Mouse (Mus musculus): ENCODE data around the gene Gm11168.
A peak's percentile ranks its signal among the peaks of the same experiment; 100 is the strongest.
"Not testable (repeated sequence)": the region's sequence is repeated elsewhere in the genome, so short reads cannot be mapped to it uniquely, and the experiment has no call there.

The Gm11168 gene

GRCm38 (mm10) chr9:3002794-3003396 is at the start of gene Gm11168:
Gene Gm11168, plus strand, starts transcription at chr9:3003346.
- DNase-seq (ENCODE audit: low spot score in 2 of 2), result not testable (repeated sequence)

- peak; percentile 34 to 40 for DNase-seq (ENCODE audit: low spot score in 2 of 2)
These were observed 2.6 kb upstream of the Gm11168 start, which contains the start of gene Gm10722 for GRCm38 (mm10) chr9:3000445-3000972. Gene Gm10722, plus strand, starts transcription at chr9:3000922.

GRCm38 (mm10) chr9:3001006-3001405 is 2.1 kb upstream of the Gm11168 start:
- DNase-seq (ENCODE audit: low spot score in 2 of 2), result peak; percentile 17 to 24

- DNase-seq (ENCODE audit: low spot score in 2 of 2), result peak; percentile 91 to 95
These were observed 1.0 kb upstream of the Gm11168 start for GRCm38 (mm10) chr9:3001948-3002659.

GRCm38 (mm10) chr9:3006179-3006578 is 3.0 kb downstream of the Gm11168 start:
- not testable (repeated sequence) for DNase-seq (ENCODE audit: low spot score in 2 of 2)

- DNase-seq (ENCODE audit: low spot score in 2 of 2), result peak; percentile 94 to 96
These were observed 3.5 kb downstream of the Gm11168 start for GRCm38 (mm10) chr9:3006636-3007035.

GRCm38 (mm10) chr9:3007272-3007671 is 4.1 kb downstream of the Gm11168 start:
- not testable (repeated sequence) for DNase-seq (ENCODE audit: low spot score in 2 of 2)

- DNase-seq (ENCODE audit: low spot score in 2 of 2), result not testable (repeated sequence)
These were observed 6.2 kb downstream of the Gm11168 start for GRCm38 (mm10) chr9:3009331-3009730.

GRCm38 (mm10) chr9:3012054-3012621 is 9.0 kb downstream of the Gm11168 start:
- DNase-seq (ENCODE audit: low spot score in 2 of 2), result not testable (repeated sequence)

- not testable (repeated sequence) for DNase-seq (ENCODE audit: low spot score in 2 of 2)
These were observed 9.7 kb downstream of the Gm11168 start, which contains the start of gene Gm10721 for GRCm38 (mm10) chr9:3012733-3013279. Gene Gm10721, plus strand, starts transcription at chr9:3013140.

GRCm38 (mm10) chr9:3015354-3015753 is 12.2 kb downstream of the Gm11168 start, which contains the start of gene Gm10720:
Gene Gm10720, plus strand, starts transcription at chr9:3015654.
- not testable (repeated sequence) for DNase-seq (ENCODE audit: low spot score in 2 of 2)

- DNase-seq (ENCODE audit: low spot score in 2 of 2), result not testable (repeated sequence)
These were observed 12.8 kb downstream of the Gm11168 start for GRCm38 (mm10) chr9:3015896-3016295.

- not testable (repeated sequence) for DNase-seq (ENCODE audit: low spot score in 2 of 2)
These were observed 14.0 kb downstream of the Gm11168 start, which contains the start of gene Gm10719 for GRCm38 (mm10) chr9:3017108-3017507. Gene Gm10719, plus strand, starts transcription at chr9:3017408.

GRCm38 (mm10) chr9:3018944-3019343 is 15.8 kb downstream of the Gm11168 start:
- DNase-seq (ENCODE audit: low spot score in 2 of 2), result not testable (repeated sequence)

- DNase-seq (ENCODE audit: low spot score in 2 of 2), result peak; percentile 16 to 33
These were observed 16.9 kb downstream of the Gm11168 start for GRCm38 (mm10) chr9:3019835-3020727.

GRCm38 (mm10) chr9:3022316-3023008 is 19.3 kb downstream of the Gm11168 start:
- peak; percentile 62 to 64 for DNase-seq (ENCODE audit: low spot score in 2 of 2)

GRCm38 (mm10) chr9:3023312-3023984 is 20.3 kb downstream of the Gm11168 start, which contains the start of gene Gm10718:
Gene Gm10718, plus strand, starts transcription at chr9:3023547.
- DNase-seq (ENCODE audit: low spot score in 2 of 2), result peak; percentile 55 to 59

GRCm38 (mm10) chr9:3023985-3024648 is 21.0 kb downstream of the Gm11168 start:
- peak; percentile 98 to 99 for DNase-seq (ENCODE audit: low spot score in 2 of 2)

- DNase-seq (ENCODE audit: low spot score in 2 of 2), result peak; percentile 5 to 23
These were observed 21.8 kb downstream of the Gm11168 start, which contains the start of gene Gm10717 for GRCm38 (mm10) chr9:3024912-3025467. Gene Gm10717, plus strand, starts transcription at chr9:3025417.
